Mouse (Mus musculus) lung, postnatal 0 days (tissue): ENCODE data around the gene Asphd1.

Experiments used
- CTCF ChIP-seq: IDR thresholded peaks from 2 replicates; pipeline ENCODE4 v1.5.1; 2016; ENCODE audit warnings: antibody characterized with exemption, mild to moderate bottlenecking
- EP300 ChIP-seq: IDR thresholded peaks from 2 replicates; pipeline ENCODE4 v1.6.1; 2016; ENCODE audit warnings: antibody characterized with exemption, mild to moderate bottlenecking, control low read depth

- TF ChIP-seq CTCF (no peak), EP300 (no peak)
Measured at GRCm38 (mm10) chr7:126914844-126915243, 34.5 kb downstream of the Asphd1 start.
